22 mouse cellular contexts compared by ENCODE assay signal in the genomic region with DNA sequence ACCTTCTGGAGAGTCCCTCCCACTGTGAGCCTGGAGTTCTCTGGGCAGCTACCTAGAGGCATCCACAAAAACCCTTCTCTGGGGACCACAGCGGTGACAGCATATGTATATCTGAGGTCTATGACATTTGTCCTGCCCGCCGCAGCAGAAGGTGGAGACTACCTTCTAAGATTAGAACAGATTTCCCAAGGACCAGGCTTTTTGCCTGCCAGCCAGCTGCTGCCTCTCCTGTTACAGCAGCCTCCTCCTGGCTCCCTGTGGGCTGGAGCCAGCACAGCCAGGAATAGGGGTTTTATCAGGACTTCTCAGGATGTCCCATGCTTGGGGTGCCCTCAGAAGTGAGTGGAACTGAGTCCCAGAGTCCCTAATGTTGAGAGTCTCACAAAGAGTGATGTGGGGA. TPM values are rescaled to one million over a fixed set of nuclear protein-coding genes. Genes with fewer than 3 reads are reported as not detected.
DNase-seq lines count a peak whose midpoint lies in the region; ATAC-seq and TF ChIP-seq lines count a peak whose summit lies in the region.
"Had no signal": no experiment of that assay in that cellular context is flagged by ENCODE, and none has a peak within 500 bp of the region (broad histone marks: within the 10 kb centered on the region; RNA-seq: fewer than 3 reads in every experiment).

No protein-coding gene starts in this region.

- TF ChIP-seq POLR2A in limb, embryonic 14.5 days (IDR thresholded peaks at IDR 0.05; ENCODE audit: borderline replicate concordance, extremely low read depth, insufficient read depth, insufficient read length): no peak

- H3K9ac ChIP-seq in embryonic facial prominence, embryonic 14.5 days (ENCODE audit: low read depth, low read length): no peak overlapping the region
- H3K9ac ChIP-seq in limb, embryonic 14.5 days (ENCODE audit: low read depth, low read length, severe bottlenecking): no peak overlapping the region
- H3K9ac ChIP-seq in heart, embryonic 14.5 days (ENCODE audit: low read length): peak overlapping the region; percentile 31; the same call in 1 of the 2 replicates
- H3K9ac ChIP-seq in forebrain, embryonic 13.5 days: no peak overlapping the region
- H3K9ac ChIP-seq: hindbrain, embryonic 12.5 days; limb, embryonic 15.5 days; liver, embryonic 15.5 days; midbrain, embryonic 12.5 days; neural tube, embryonic 13.5 days had no signal

- H3K4me3 ChIP-seq in embryonic facial prominence, embryonic 14.5 days (ENCODE audit: low read depth, low read length): no peak overlapping the region
- H3K4me3 ChIP-seq in embryonic facial prominence, embryonic 10.5 days: no peak overlapping the region
- H3K4me3 ChIP-seq in limb, embryonic 14.5 days (replicated peaks; ENCODE audit: low read length): no peak overlapping the region
- H3K4me3 ChIP-seq in limb, embryonic 10.5 days: no peak overlapping the region
- H3K4me3 ChIP-seq in heart, embryonic 14.5 days (ENCODE audit: control insufficient read depth in 1 of 2, insufficient read depth in 1 of 2, low read depth in 1 of 2, low read length in 2 of 2): no peak overlapping the region
- H3K4me3 ChIP-seq in forebrain, embryonic 13.5 days: no peak overlapping the region
- H3K4me3 ChIP-seq: forebrain, embryonic 10.5 days; hindbrain, embryonic 12.5 days; limb, embryonic 15.5 days; liver, embryonic 15.5 days; midbrain, embryonic 12.5 days; neural tube, embryonic 13.5 days had no signal

- ATAC-seq in embryonic facial prominence, embryonic 14.5 days (ENCODE audit: low read depth): peak; percentile 39; the same call in 1 of the 2 replicates
- ATAC-seq in limb, embryonic 14.5 days (ENCODE audit: low FRiP score, low read depth): 0 out of 2 replicates have a peak, but pooled peaks have one; percentile 17
- ATAC-seq in heart, embryonic 14.5 days (ENCODE audit: insufficient number of reproducible peaks, insufficient read depth, low FRiP score, low read depth): peak; percentile 45; the same call in 1 of the 2 replicates
- ATAC-seq in forebrain, embryonic 13.5 days: no peak
- ATAC-seq: CD4-positive, CD25-positive, alpha-beta regulatory T cell, adult 4 months; Patski had no signal

- H3K27me3 ChIP-seq in embryonic facial prominence, embryonic 14.5 days (replicated peaks; ENCODE audit: control insufficient read depth, insufficient read depth, low read length): no peaks in the 10 kb centered on the region
- H3K27me3 ChIP-seq in embryonic facial prominence, embryonic 10.5 days (replicated peaks; ENCODE audit: low read depth, poor library complexity, severe bottlenecking): no peaks in the 10 kb centered on the region
- no peaks in the 10 kb centered on the region for H3K27me3 ChIP-seq in limb, embryonic 14.5 days (ENCODE audit: control insufficient read depth, insufficient read depth, low read length)
- H3K27me3 ChIP-seq in limb, embryonic 10.5 days (ENCODE audit: low read depth, poor library complexity, severe bottlenecking): no peaks in the 10 kb centered on the region
- no peaks in the 10 kb centered on the region for H3K27me3 ChIP-seq in heart, embryonic 14.5 days (ENCODE audit: control insufficient read depth, insufficient read depth, low read length)
- H3K27me3 ChIP-seq in forebrain, embryonic 13.5 days: no peaks in the 10 kb centered on the region
- H3K27me3 ChIP-seq: hindbrain, embryonic 12.5 days; limb, embryonic 15.5 days; liver, embryonic 15.5 days; neural tube, embryonic 13.5 days had no signal

- peaks cover 3% of the 10 kb centered on the region; the same call in 1 of the 2 replicates for H3K4me1 ChIP-seq in embryonic facial prominence, embryonic 14.5 days (ENCODE audit: control insufficient read depth, insufficient read depth, low read length)
- peaks cover 10% of the 10 kb centered on the region for H3K4me1 ChIP-seq in embryonic facial prominence, embryonic 10.5 days
- peaks cover 2% of the 10 kb centered on the region; the same call in 1 of the 2 replicates for H3K4me1 ChIP-seq in limb, embryonic 14.5 days (ENCODE audit: control insufficient read depth, insufficient read depth, low read length)
- H3K4me1 ChIP-seq in limb, embryonic 10.5 days: peaks cover 14% of the 10 kb centered on the region
- peaks cover 56 to 88% of the 10 kb centered on the region in 2 experiments for H3K4me1 ChIP-seq in heart, embryonic 14.5 days (ENCODE audit: control insufficient read depth in 2 of 2, insufficient read depth in 2 of 2, low read length in 2 of 2)
- H3K4me1 ChIP-seq in forebrain, embryonic 13.5 days: no peaks in the 10 kb centered on the region
- H3K4me1 ChIP-seq: hindbrain, embryonic 12.5 days; midbrain, embryonic 12.5 days; neural tube, embryonic 13.5 days had no signal

- H3K9me3 ChIP-seq in embryonic facial prominence, embryonic 14.5 days (ENCODE audit: control insufficient read depth, low read length): no peaks in the 10 kb centered on the region
- no peaks in the 10 kb centered on the region for H3K9me3 ChIP-seq in embryonic facial prominence, embryonic 10.5 days
- H3K9me3 ChIP-seq in limb, embryonic 14.5 days (ENCODE audit: control insufficient read depth, low read length): no peaks in the 10 kb centered on the region
- H3K9me3 ChIP-seq in limb, embryonic 10.5 days (replicated peaks): no peaks in the 10 kb centered on the region
- H3K9me3 ChIP-seq in heart, embryonic 14.5 days (ENCODE audit: control insufficient read depth, low read length): no peaks in the 10 kb centered on the region
- no peaks in the 10 kb centered on the region for H3K9me3 ChIP-seq in forebrain, embryonic 13.5 days (replicated peaks)
- H3K9me3 ChIP-seq: forebrain, embryonic 10.5 days; hindbrain, embryonic 12.5 days; limb, embryonic 15.5 days; liver, embryonic 15.5 days; midbrain, embryonic 12.5 days; neural tube, embryonic 13.5 days had no signal

- 71% methylated on average over 3 of the region's 3 CpGs for whole genome bisulfite sequencing in embryonic facial prominence, embryonic 14.5 days
- 75% methylated on average over 3 of the region's 3 CpGs for WGBS in embryonic facial prominence, embryonic 10.5 days
- 77% methylated on average over 3 of the region's 3 CpGs for WGBS in limb, embryonic 14.5 days
- WGBS in limb, embryonic 10.5 days: 85% methylated on average over 3 of the region's 3 CpGs
- 22% methylated on average over 3 of the region's 3 CpGs for WGBS in heart, embryonic 14.5 days
- 96% methylated on average over 3 of the region's 3 CpGs for WGBS in forebrain, embryonic 13.5 days

- no peak for DNase-seq in embryonic facial prominence, embryonic 14.5 days (ENCODE audit: low spot score)
- DNase-seq in embryonic facial prominence, embryonic 10.5 days (ENCODE audit: low spot score): no peak
- no peak for DNase-seq in limb, embryonic 14.5 days (ENCODE audit: low spot score)
- no peak for DNase-seq in limb, embryonic 10.5 days (ENCODE audit: low spot score)
- DNase-seq in kidney, adult 11 months: no peak
- no peak for DNase-seq in layer of hippocampus, adult 9-11 months
- DNase-seq: adrenal gland, postnatal 10 days; cerebellum, adult 11 months; kidney, adult 9 months; lung, postnatal 10 days; thymus, adult 18-20 months; thymus, postnatal 4 days had no signal

- H3K36me3 ChIP-seq in embryonic facial prominence, embryonic 14.5 days (ENCODE audit: control insufficient read depth, insufficient read depth, low read length): no peaks in the 10 kb centered on the region
- H3K36me3 ChIP-seq in embryonic facial prominence, embryonic 10.5 days (replicated peaks): no peaks in the 10 kb centered on the region
- no peaks in the 10 kb centered on the region for H3K36me3 ChIP-seq in limb, embryonic 14.5 days (ENCODE audit: control insufficient read depth, insufficient read depth, low read length)
- H3K36me3 ChIP-seq in limb, embryonic 10.5 days: no peaks in the 10 kb centered on the region
- H3K36me3 ChIP-seq in heart, embryonic 14.5 days (ENCODE audit: control insufficient read depth, insufficient read depth, low read length): peaks cover 52% of the 10 kb centered on the region
- H3K36me3 ChIP-seq in forebrain, embryonic 13.5 days (ENCODE audit: poor library complexity, severe bottlenecking): no peaks in the 10 kb centered on the region
- H3K36me3 ChIP-seq: forebrain, embryonic 10.5 days; hindbrain, embryonic 12.5 days; limb, embryonic 15.5 days; liver, embryonic 15.5 days; midbrain, embryonic 12.5 days; neural tube, embryonic 13.5 days had no signal

- H3K27ac ChIP-seq in embryonic facial prominence, embryonic 14.5 days (replicated peaks; ENCODE audit: low read depth, low read length): no peak overlapping the region
- no peak overlapping the region for H3K27ac ChIP-seq in embryonic facial prominence, embryonic 10.5 days (replicated peaks)
- H3K27ac ChIP-seq in limb, embryonic 14.5 days (replicated peaks; ENCODE audit: low read depth, low read length): no peak overlapping the region
- no peak overlapping the region for H3K27ac ChIP-seq in limb, embryonic 10.5 days
- peak overlapping the region; percentile 70 to 82 for H3K27ac ChIP-seq in heart, embryonic 14.5 days (replicated peaks in 1 of 2; ENCODE audit: control insufficient read depth in 1 of 2, insufficient read depth in 1 of 2, low read depth in 2 of 2, low read length in 2 of 2)
- H3K27ac ChIP-seq in forebrain, embryonic 13.5 days: no peak overlapping the region
- H3K27ac ChIP-seq: forebrain, embryonic 10.5 days; hindbrain, embryonic 12.5 days; limb, embryonic 15.5 days; liver, embryonic 15.5 days; midbrain, embryonic 12.5 days; neural tube, embryonic 13.5 days had no signal

- H3K4me2 ChIP-seq in embryonic facial prominence, embryonic 14.5 days (ENCODE audit: low read depth, low read length): no peak overlapping the region
- no peak overlapping the region for H3K4me2 ChIP-seq in limb, embryonic 14.5 days (replicated peaks; ENCODE audit: low read depth, low read length, severe bottlenecking)
- H3K4me2 ChIP-seq in heart, embryonic 14.5 days (ENCODE audit: low read length): no peak overlapping the region
- no peak overlapping the region for H3K4me2 ChIP-seq in forebrain, embryonic 13.5 days
- H3K4me2 ChIP-seq: hindbrain, embryonic 12.5 days; limb, embryonic 15.5 days; liver, embryonic 15.5 days; midbrain, embryonic 12.5 days; neural tube, embryonic 13.5 days had no signal

RNA-seq across cellular contexts. Expression of a gene that starts 32.6 kb away (rescaled TPM):
- polyA plus RNA-seq in embryonic facial prominence, embryonic 14.5 days (2014; fragmentation: Nextera tagmentation; extraction: Ambion mirVana): 11.1 and 14.9 TPM in 2 replicates
- 10.3 and 10.8 TPM in 2 replicates for polyA plus RNA-seq in embryonic facial prominence, embryonic 10.5 days (2016; fragmentation: Nextera tagmentation; extraction: Ambion mirVana)
- polyA plus RNA-seq in limb, embryonic 14.5 days (2012; rRNA removed): 16.7 and 17.9 TPM in 2 replicates
- 9.5 and 9.6 TPM in 2 replicates for polyA plus RNA-seq in limb, embryonic 14.5 days (2014; fragmentation: Nextera tagmentation; extraction: Ambion mirVana)
- 10.1 and 10.8 TPM in 2 replicates for polyA plus RNA-seq in limb, embryonic 10.5 days (2016; fragmentation: Nextera tagmentation; extraction: Ambion mirVana)
- 81.2 and 86.3 TPM in 2 replicates for polyA plus RNA-seq in heart, embryonic 14.5 days (2014; fragmentation: Nextera tagmentation; extraction: Ambion mirVana)
- polyA plus RNA-seq in forebrain, embryonic 13.5 days (2015; fragmentation: Nextera tagmentation; extraction: Ambion mirVana): 6.5 and 7.0 TPM in 2 replicates

RNA-seq across cellular contexts. Expression of a gene that starts 42.7 kb away (rescaled TPM):
- 157 and 170 TPM in 2 replicates for polyA plus RNA-seq in embryonic facial prominence, embryonic 14.5 days (2014; fragmentation: Nextera tagmentation; extraction: Ambion mirVana)
- 138 and 139 TPM in 2 replicates for polyA plus RNA-seq in embryonic facial prominence, embryonic 10.5 days (2016; fragmentation: Nextera tagmentation; extraction: Ambion mirVana)
- polyA plus RNA-seq in limb, embryonic 14.5 days (2012; rRNA removed): 192 and 214 TPM in 2 replicates
- polyA plus RNA-seq in limb, embryonic 14.5 days (2014; fragmentation: Nextera tagmentation; extraction: Ambion mirVana): 196 and 209 TPM in 2 replicates
- polyA plus RNA-seq in limb, embryonic 10.5 days (2016; fragmentation: Nextera tagmentation; extraction: Ambion mirVana): 141 and 148 TPM in 2 replicates
- 121 TPM in 2 replicates for polyA plus RNA-seq in heart, embryonic 14.5 days (2014; fragmentation: Nextera tagmentation; extraction: Ambion mirVana)
- 127 and 131 TPM in 2 replicates for polyA plus RNA-seq in forebrain, embryonic 13.5 days (2015; fragmentation: Nextera tagmentation; extraction: Ambion mirVana)

Comparison
In these comparisons a context has a peak if more than half of its experiments do, and no peak if none do; other contexts are left out.
1. H3K27ac ChIP-seq: peak in heart, embryonic 14.5 days (2 of 2); none in embryonic facial prominence, embryonic 14.5 days (single experiment), embryonic facial prominence, embryonic 10.5 days (single experiment), limb, embryonic 14.5 days (single experiment), limb, embryonic 10.5 days (single experiment) and forebrain, embryonic 13.5 days (single experiment).